Mouse (Mus musculus): ENCODE results near the gene Stambpl1. TPM values are rescaled to one million over a fixed set of nuclear protein-coding genes. Genes with fewer than 3 reads are reported as not detected.

Gene Stambpl1
- total RNA-seq, 2 experiments from 2014 or later, result 20.0 to 21.1 TPM

GRCm38 (mm10) chr19:34231596-34231995, 39.6 kb downstream of the Stambpl1 start:
- Histone ChIP-seq H3K4me3 (no peak overlapping the region), H3K27ac (peak overlapping the region; percentile 37; the same call in 1 of the 2 replicates)
- no peak for DNase-seq (ENCODE audit: low spot score in 2 of 2)
- no peak for TF ChIP-seq CTCF (conservative IDR thresholded peaks at IDR 0.05)

GRCm38 (mm10) chr19:34232326-34232725, 40.3 kb downstream of the Stambpl1 start:
- TF ChIP-seq CTCF (conservative IDR thresholded peaks at IDR 0.05), result no peak
- H3K4me3 ChIP-seq, result no peak overlapping the region
- DNase-seq (ENCODE audit: low spot score in 2 of 2), result no peak
- H3K27ac ChIP-seq, result peak overlapping the region; percentile 37; the same call in 1 of the 2 replicates

- no peak for TF ChIP-seq CTCF (conservative IDR thresholded peaks at IDR 0.05)
- peak; percentile 26 to 29 for DNase-seq (ENCODE audit: low spot score in 2 of 2)
- no peak overlapping the region for H3K4me3 ChIP-seq
- peak overlapping the region; percentile 64; the same call in 1 of the 2 replicates for H3K27ac ChIP-seq
These were observed 41.9 kb downstream of the Stambpl1 start for GRCm38 (mm10) chr19:34233944-34234343.

- no peak for DNase-seq (ENCODE audit: low spot score in 2 of 2)
- H3K27ac ChIP-seq, result no peak overlapping the region
- no peak overlapping the region for H3K4me3 ChIP-seq
- TF ChIP-seq CTCF (conservative IDR thresholded peaks at IDR 0.05), result no peak
These were observed 44.0 kb downstream of the Stambpl1 start for GRCm38 (mm10) chr19:34236049-34236448.

- H3K4me3 ChIP-seq, result no peak overlapping the region
- TF ChIP-seq CTCF (conservative IDR thresholded peaks at IDR 0.05), result no peak
- DNase-seq (ENCODE audit: low spot score in 2 of 2), result no peak
- H3K27ac ChIP-seq, result no peak overlapping the region
These were observed 45.7 kb downstream of the Stambpl1 start for GRCm38 (mm10) chr19:34237746-34238145.

DNA sequence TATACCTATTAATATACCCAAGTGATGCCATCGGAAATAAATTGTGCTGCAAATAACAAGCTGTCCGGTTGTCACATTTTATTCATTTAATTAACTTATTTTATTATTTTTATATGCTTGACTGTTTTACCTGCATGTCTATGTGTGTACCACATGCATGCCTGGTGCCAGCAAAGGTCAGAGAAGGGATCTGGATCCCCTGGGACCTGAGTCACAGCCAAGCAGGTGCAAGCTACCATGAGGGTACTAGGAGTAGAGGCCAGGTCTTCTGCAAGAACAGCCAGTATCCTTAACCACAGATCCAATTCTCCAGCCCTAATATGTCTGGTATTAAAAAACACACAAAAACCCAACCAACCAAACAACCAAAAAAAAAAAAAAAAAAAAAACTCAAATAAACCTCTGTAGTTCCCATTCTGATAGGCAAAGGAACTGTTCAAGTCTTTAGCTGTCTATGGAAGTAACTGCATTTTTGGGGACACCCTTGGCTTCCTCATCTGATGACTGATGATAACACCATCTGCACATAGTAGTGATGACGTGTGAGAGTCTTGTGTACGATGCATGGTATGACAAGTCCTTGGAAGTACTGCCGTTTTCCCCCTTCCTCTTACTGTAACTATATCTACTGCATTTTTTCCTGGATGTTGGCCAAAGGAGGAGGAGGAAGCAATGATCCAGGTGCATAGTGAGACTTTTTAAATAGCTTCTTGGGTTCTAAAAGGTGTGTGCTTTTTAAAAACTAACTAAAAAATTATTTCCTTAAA, 48.4 kb downstream of the Stambpl1 start:
- H3K27ac ChIP-seq, result no peak overlapping the region
- DNase-seq (ENCODE audit: low spot score in 2 of 2), result no peak
- TF ChIP-seq CTCF (conservative IDR thresholded peaks at IDR 0.05), result no peak
- no peak overlapping the region for H3K4me3 ChIP-seq

- peak in 1 of 2 experiments; percentile 32 for DNase-seq (ENCODE audit: low spot score in 2 of 2)
- Histone ChIP-seq H3K27ac (no peak overlapping the region), H3K4me3 (no peak overlapping the region)
- peak; percentile 83 for TF ChIP-seq CTCF (conservative IDR thresholded peaks at IDR 0.05)
These were observed 49.4 kb downstream of the Stambpl1 start for GRCm38 (mm10) chr19:34241247-34241915.

- H3K27ac ChIP-seq, result no peak overlapping the region
- no peak for DNase-seq (ENCODE audit: low spot score in 2 of 2)
- TF ChIP-seq CTCF (conservative IDR thresholded peaks at IDR 0.05), result no peak
- H3K4me3 ChIP-seq, result no peak overlapping the region
These were observed 50.9 kb downstream of the Stambpl1 start for GRCm38 (mm10) chr19:34242925-34243324.

- H3K4me3 ChIP-seq, result no peak overlapping the region
- TF ChIP-seq CTCF (conservative IDR thresholded peaks at IDR 0.05), result peak; percentile 86
- no peak overlapping the region for H3K27ac ChIP-seq
- peak; percentile 48 to 74 for DNase-seq (ENCODE audit: low spot score in 2 of 2)
These were observed 52.0 kb downstream of the Stambpl1 start for GRCm38 (mm10) chr19:34244056-34244455.

GRCm38 (mm10) chr19:34248558-34248957, 56.5 kb downstream of the Stambpl1 start:
- TF ChIP-seq CTCF (conservative IDR thresholded peaks at IDR 0.05), result no peak

DNA sequence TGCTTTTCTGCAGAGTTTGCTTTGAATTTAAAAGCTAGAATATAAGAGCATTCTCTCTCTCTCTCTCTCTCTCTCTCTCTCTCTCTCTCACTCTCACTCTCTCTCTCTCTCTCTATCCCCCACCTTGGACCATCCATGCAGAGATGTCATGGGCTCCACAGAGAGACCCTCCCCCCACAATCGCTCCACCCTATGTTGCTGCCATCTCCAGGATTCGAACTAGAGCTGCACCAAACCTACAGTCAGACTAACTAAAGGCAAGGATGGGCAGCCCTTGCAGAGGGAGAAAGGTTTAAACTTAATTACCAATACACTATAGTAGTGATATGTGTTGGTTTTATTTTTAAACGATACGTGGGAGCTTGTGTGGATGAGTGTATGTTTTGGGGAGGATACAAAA, 58.6 kb downstream of the Stambpl1 start:
- Histone ChIP-seq H3K27ac (no peak overlapping the region), H3K4me3 (no peak overlapping the region)
- DNase-seq (ENCODE audit: low spot score in 2 of 2), result no peak
- no peak for TF ChIP-seq CTCF (conservative IDR thresholded peaks at IDR 0.05)

More at GRCm38 (mm10) chr19:34248558-34248957, 56.5 kb downstream of the Stambpl1 start:
- Histone ChIP-seq H3K4me3 (no peak overlapping the region), H3K27ac (no peak overlapping the region)
- DNase-seq (ENCODE audit: low spot score in 2 of 2), result no peak

DNA sequence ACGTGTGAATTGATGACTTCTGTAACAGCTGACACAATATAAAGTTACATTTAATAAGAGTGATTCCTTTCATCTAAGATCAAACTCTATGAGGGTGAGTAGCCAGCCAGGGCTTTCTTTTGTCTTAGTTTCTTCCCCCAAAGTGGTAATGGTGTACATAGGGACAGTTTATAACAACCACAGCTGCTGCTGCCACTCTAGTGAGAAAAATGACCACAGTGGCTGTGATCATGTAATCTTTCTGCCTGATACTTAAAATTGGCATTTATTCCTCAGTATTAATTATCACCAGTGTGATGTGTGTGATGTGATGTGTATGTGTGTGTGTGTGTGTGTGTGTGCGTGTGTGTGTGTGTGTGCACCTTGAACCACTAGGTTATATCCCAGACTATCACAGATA, 59.9 kb downstream of the Stambpl1 start:
- no peak for TF ChIP-seq CTCF (conservative IDR thresholded peaks at IDR 0.05)
- H3K27ac ChIP-seq, result no peak overlapping the region
- no peak for DNase-seq (ENCODE audit: low spot score in 2 of 2)
- H3K4me3 ChIP-seq, result no peak overlapping the region

DNA sequence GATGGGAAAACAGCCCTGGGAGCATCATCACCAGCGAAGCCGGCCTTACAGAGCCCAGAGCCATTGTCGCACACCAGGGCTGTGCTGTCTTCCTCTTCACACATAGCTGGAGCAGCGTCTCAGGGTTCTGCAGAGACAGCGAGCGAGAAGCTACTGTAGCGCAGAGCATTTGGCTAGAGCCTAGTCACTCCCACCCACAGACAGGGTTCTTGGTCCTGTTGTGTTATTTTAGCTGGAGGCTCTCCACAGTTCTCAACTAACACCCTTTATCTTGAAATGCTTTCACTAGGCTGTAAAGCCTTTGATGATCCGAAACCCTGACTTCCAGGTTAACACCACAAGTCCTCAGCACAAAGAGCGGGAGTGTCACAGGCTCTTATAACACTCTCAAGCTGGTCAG, 60.4 kb downstream of the Stambpl1 start:
- no peak for DNase-seq (ENCODE audit: low spot score in 2 of 2)
- no peak overlapping the region for H3K4me3 ChIP-seq
- TF ChIP-seq CTCF (conservative IDR thresholded peaks at IDR 0.05), result no peak

More for the DNA sequence above, 60.4 kb downstream of the Stambpl1 start:
- H3K27ac ChIP-seq, result no peak overlapping the region
